Mouse (Mus musculus) ES-E14 (cell line): Measurements from ENCODE around the gene Spef2. TPM values are rescaled to one million over a fixed set of nuclear protein-coding genes. Genes with fewer than 3 reads are reported as not detected.

Experiments used
- DNase-seq: peaks from one replicate; pipeline ENCODE4 v3.0.0-alpha.2; 2013; ENCODE audit warnings: low read depth, low spot score
- H3K27ac ChIP-seq: 2 replicates; pipeline ENCODE4 v1.5.1; 2012; ENCODE audit warnings: low read depth, mild to moderate bottlenecking, low read length, moderate library complexity, mixed read lengths; ENCODE audit not compliant: poor library complexity, insufficient read depth, severe bottlenecking
- H3K36me3 ChIP-seq: 2 replicates; pipeline ENCODE4 v1.6.1; 2012; ENCODE audit warnings: mild to moderate bottlenecking, low read length, moderate library complexity, mixed read lengths; ENCODE audit not compliant: control insufficient read depth, poor library complexity, insufficient read depth, severe bottlenecking
- H3K4me1 ChIP-seq, 2 experiments: fragments of 150-350 bp in 1 of 2; sonication (generic) in 1 of 2; 2 replicates each; pipeline ENCODE4 v1.6.1; 2012; ENCODE audit warnings: low read length in 2 of 2, mild to moderate bottlenecking in 1 of 2, mixed read lengths in 1 of 2; ENCODE audit not compliant: control insufficient read depth in 2 of 2, insufficient read depth in 2 of 2, poor library complexity in 1 of 2
- H3K4me3 ChIP-seq, 2 experiments: fragments of 150-350 bp in 1 of 2; sonication (generic) in 1 of 2; 2 replicates each; pipeline ENCODE4 v1.5.1; 2012; ENCODE audit warnings: low read length in 2 of 2, low read depth in 1 of 2, mild to moderate bottlenecking in 1 of 2, mixed read lengths in 1 of 2; ENCODE audit not compliant: insufficient read depth in 1 of 2, poor library complexity in 1 of 2, severe bottlenecking in 1 of 2
- H3K9ac ChIP-seq: 2 replicates; pipeline ENCODE4 v1.6.1; 2012; ENCODE audit warnings: low read depth, mild to moderate bottlenecking, low read length, mixed read lengths; ENCODE audit not compliant: poor library complexity, insufficient read depth, severe bottlenecking
- H3K9me3 ChIP-seq: fragments of 150-350 bp; sonication (generic); 2 replicates; pipeline ENCODE4 v1.6.1; 2012; ENCODE audit warnings: low read depth, mild to moderate bottlenecking, low read length; ENCODE audit not compliant: control insufficient read depth, insufficient read depth
- CHD2 ChIP-seq: IDR thresholded peaks from 2 replicates; pipeline ENCODE4 v1.6.1; 2014; ENCODE audit warnings: mild to moderate bottlenecking, low read depth, low read length, inconsistent platforms
- HCFC1 ChIP-seq: IDR thresholded peaks from 2 replicates; pipeline ENCODE4 v1.6.1; 2012; ENCODE audit warnings: low read length, inconsistent platforms, borderline replicate concordance; ENCODE audit not compliant: insufficient read depth
- MAFK ChIP-seq: IDR thresholded peaks from 2 replicates; pipeline ENCODE4 v1.6.1; 2014; ENCODE audit warnings: mild to moderate bottlenecking, low read depth, low read length, inconsistent platforms; ENCODE audit not compliant: insufficient read depth
- ZC3H11A ChIP-seq: IDR thresholded peaks from 2 replicates; pipeline ENCODE4 v1.6.1; 2012; ENCODE audit warnings: low read depth, mild to moderate bottlenecking, inconsistent platforms, low read length, borderline replicate concordance
- ZNF384 ChIP-seq: IDR thresholded peaks from 2 replicates; pipeline ENCODE4 v1.6.1; 2012; ENCODE audit warnings: low read depth, low read length, inconsistent platforms
- in situ Hi-C, 2 experiments: fragments of 600-800 bp; cut with MboI; formaldehyde crosslinking; loops; one replicate each; pipeline ENCODE4 v1.15.1; 2025; ENCODE audit warnings: low sequenced_read_pairs in 2 of 2, inconsistent platforms in 1 of 2; ENCODE audit not compliant: unreplicated experiment in 2 of 2
- total RNA-seq: library from RNA; depleted of rRNA; stranded (reverse); fragments of 300-350 nt; gene quantifications from 2 replicates; pipeline ENCODE4 v1.2.3, GENCODE M21; 2012

The Spef2 gene
- total RNA-seq, 1 experiment, result 0.31 TPM

DNA sequence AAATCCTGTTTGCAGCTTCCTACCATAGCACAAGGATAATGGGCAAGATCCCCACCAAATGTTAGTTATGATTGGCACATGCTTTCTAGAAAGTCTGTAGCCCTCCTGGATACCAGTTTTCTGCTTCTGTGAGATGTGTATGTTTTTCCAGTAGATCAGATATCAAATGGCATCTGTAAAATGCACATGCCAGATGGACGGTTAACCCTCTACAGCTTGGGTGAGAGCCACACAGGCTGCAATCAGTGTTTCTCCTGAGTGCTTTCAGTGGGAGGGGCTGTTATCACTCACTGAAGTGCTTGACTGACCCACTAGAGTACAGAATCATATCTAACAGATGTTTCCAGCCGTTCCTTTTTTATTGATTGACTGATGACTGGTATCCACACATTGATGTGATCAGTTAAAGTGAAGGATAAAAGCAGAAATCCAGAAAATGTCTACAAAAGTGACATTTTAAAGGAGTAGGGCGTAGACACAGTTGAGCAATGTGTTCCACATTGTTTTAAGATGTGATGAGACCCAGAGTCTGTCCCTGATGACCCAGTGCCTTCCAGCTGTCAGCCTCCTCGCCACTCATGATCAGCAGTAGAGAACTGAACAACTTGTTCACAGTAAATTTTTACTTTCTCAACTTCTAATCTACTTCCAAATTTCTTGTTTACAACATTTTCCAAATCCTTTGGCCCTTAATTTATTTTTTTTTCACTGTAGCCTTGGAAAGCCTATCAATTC is 19.7 kb upstream of the Spef2 start:
- no peaks in the 10 kb centered on the region for H3K4me1 ChIP-seq
- TF ChIP-seq ZC3H11A (no peak), ZNF384 (no peak), HCFC1 (no peak), CHD2 (no peak), MAFK (no peak)
- in situ Hi-C loops, result no loop called here
- no peaks in the 10 kb centered on the region for H3K36me3 ChIP-seq
- no peak overlapping the region for H3K9ac ChIP-seq
- H3K27ac ChIP-seq, result no peak overlapping the region
- no peak overlapping the region for H3K4me3 ChIP-seq
- no peaks in the 10 kb centered on the region for H3K9me3 ChIP-seq
- no peak for DNase-seq

DNA sequence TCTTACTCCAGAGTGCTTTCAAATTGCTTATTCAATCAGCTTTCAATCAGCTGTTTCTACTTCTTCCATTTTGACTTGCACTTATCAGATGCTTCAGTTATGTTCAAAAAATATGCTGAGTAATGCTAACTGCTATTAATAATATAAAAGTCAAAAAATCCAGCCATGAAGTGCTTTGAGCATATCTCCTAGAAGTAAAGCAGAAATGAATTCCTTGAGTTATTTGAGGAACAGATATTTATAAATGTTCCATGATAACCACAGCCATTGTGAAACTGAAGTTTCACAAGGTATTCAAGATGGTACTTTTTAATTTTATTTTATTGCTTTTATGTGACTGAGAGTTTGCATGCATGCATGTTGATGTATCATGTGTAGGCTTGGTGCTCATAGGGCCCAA is 18.4 kb upstream of the Spef2 start:
- Histone ChIP-seq H3K9me3 (no peaks in the 10 kb centered on the region), H3K36me3 (no peaks in the 10 kb centered on the region), H3K4me3 (no peak overlapping the region), H3K4me1 (no peaks in the 10 kb centered on the region), H3K9ac (no peak overlapping the region), H3K27ac (no peak overlapping the region)
- no peak for TF ChIP-seq ZC3H11A
- TF ChIP-seq ZNF384, result no peak
- TF ChIP-seq MAFK, result no peak
- TF ChIP-seq HCFC1, result no peak
- in situ Hi-C loops, result no loop called here
- DNase-seq, result no peak

DNA sequence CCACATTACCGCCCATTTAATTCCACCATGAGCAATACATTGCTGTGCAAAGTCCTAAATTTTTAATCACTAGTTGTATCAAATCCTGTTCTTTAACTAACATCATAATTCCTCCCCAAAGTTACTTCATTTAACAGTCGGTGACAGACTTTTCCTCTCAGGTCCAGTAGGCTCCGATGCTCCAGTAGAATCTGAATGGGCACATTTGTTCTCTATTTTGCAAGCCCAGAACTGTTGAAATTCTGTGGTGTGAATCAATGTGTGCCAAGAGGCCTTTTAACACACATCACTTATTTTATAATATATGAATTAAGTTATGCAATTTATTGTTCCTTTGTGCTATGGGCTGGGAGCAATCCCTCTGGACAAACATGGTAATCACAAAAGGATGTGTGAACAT is 2.3 kb upstream of the Spef2 start:
- no peak for DNase-seq
- Histone ChIP-seq H3K4me3 (no peak overlapping the region), H3K9me3 (no peaks in the 10 kb centered on the region), H3K27ac (no peak overlapping the region), H3K9ac (no peak overlapping the region), H3K4me1 (no peaks in the 10 kb centered on the region), H3K36me3 (no peaks in the 10 kb centered on the region)
- in situ Hi-C loops, result no loop called here
- TF ChIP-seq ZNF384, result no peak
- TF ChIP-seq CHD2, result no peak
- no peak for TF ChIP-seq HCFC1
- TF ChIP-seq MAFK, result no peak
- no peak for TF ChIP-seq ZC3H11A

DNA sequence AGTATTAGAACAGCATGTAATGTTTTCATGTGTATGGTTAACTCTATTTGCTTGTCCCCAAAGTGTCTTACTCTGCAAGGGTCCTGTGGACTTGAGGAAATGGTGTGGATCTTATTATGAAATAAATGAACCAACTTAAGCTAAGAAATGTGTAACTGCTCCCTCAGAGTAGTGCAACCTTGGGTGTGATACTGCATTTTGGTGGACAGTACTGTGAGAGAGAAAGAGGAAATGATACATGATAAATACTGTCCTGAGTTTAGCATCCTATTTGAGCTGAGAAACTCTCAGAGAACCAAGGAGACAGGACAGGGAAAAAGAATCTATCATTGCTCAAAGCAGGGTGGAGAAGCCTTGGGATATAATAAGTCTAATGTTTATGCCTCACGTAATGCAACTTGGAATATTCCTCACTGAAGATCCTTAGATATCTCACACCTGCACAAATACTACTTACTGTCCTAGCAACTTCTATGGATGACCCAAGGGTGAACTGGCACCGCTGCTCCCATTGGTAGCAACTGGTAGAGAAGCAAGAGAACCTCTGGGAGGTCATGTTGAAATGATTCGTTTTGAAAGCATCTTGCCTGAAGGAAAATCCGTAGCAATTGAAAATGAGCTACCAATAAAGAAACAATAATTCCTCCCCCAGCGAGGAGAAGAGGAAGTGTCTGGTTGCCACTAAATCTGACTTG is 1.1 kb downstream of the Spef2 start:
- no peak for DNase-seq
- in situ Hi-C loops, result no loop called here
- H3K4me1 ChIP-seq, result no peaks in the 10 kb centered on the region

More for the DNA sequence above, 1.1 kb downstream of the Spef2 start:
- H3K9me3 ChIP-seq, result no peaks in the 10 kb centered on the region
- H3K36me3 ChIP-seq, result no peaks in the 10 kb centered on the region
- TF ChIP-seq ZC3H11A (no peak), ZNF384 (no peak), MAFK (no peak), CHD2 (no peak), HCFC1 (no peak)
- no peak overlapping the region for H3K27ac ChIP-seq
- no peak overlapping the region for H3K4me3 ChIP-seq
- no peak overlapping the region for H3K9ac ChIP-seq
